Mouse (Mus musculus): Measurements from ENCODE around the gene Rec8.

DNA sequence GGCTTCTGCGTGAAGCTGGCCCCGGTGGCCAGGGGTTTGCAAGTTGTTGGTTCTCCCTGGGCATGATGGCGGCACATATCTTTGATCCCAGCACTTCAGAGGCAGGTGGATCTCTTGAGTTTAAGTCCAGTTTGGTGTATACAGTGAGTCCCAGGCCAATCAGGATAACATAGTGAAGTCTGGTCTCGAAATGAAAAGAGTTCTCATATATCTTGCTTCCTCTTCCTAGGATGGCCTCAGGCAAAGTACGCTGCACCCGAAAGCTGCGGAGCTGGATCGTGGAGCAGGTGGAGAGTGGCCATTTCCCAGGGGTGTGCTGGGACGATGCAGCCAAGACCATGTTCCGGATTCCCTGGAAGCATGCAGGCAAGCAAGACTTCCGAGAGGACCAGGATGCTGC, 13.0 kb upstream of the Rec8 start:
- no peak for TF ChIP-seq POLR2A (IDR thresholded peaks at IDR 0.05; ENCODE audit: extremely low read depth, insufficient read depth, low read length)
- no peak for TF ChIP-seq CTCF (IDR thresholded peaks at IDR 0.05; ENCODE audit: low read depth, low read length)
